In the genomic region with DNA sequence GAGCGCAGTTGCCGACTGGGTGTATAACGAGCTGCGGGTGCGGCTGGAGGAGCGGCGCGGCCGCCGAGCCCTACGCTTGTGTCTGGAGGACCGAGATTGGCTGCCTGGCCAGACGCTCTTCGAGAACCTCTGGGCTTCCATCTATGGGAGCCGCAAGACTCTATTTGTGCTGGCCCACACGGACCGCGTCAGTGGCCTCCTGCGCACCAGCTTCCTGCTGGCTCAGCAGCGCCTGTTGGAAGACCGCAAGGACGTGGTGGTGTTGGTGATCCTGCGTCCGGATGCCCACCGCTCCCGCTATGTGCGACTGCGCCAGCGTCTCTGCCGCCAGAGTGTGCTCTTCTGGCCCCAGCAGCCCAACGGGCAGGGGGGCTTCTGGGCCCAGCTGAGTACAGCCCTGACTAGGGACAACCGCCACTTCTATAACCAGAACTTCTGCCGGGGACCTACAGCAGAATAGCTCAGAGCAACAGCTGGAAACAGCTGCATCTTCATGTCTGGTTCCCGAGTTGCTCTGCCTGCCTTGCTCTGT, we compare ENCODE assay signal across 9 mouse cellular contexts. TPM values are rescaled to one million over a fixed set of nuclear protein-coding genes. Genes with fewer than 3 reads are reported as not detected.
DNase-seq lines count a peak whose midpoint lies in the region; ATAC-seq and TF ChIP-seq lines count a peak whose summit lies in the region.
"Had no signal": no experiment of that assay in that cellular context is flagged by ENCODE, and none has a peak within 500 bp of the region (broad histone marks: within the 10 kb centered on the region; RNA-seq: fewer than 3 reads in every experiment).

No protein-coding gene starts in this region.

- H3K27ac ChIP-seq in heart, postnatal 0 days (ENCODE audit: low read depth), result peak overlapping the region; percentile 5; the same call in 1 of the 2 replicates
- H3K27ac ChIP-seq in limb, embryonic 11.5 days (replicated peaks; ENCODE audit: low read depth, low read length), result no peak overlapping the region
- H3K27ac ChIP-seq in midbrain, embryonic 14.5 days (replicated peaks; ENCODE audit: low read depth, low read length), result peak overlapping the region; percentile 45

- H3K27me3 ChIP-seq in heart, postnatal 0 days (ENCODE audit: control insufficient read depth, insufficient read depth, low read length), result peaks cover 8% of the 10 kb centered on the region
- 0 out of 2 replicates have a peak, but pooled peaks cover 5% of the 10 kb centered on the region for H3K27me3 ChIP-seq in limb, embryonic 11.5 days (ENCODE audit: control insufficient read depth, insufficient read depth, low read length)
- H3K27me3 ChIP-seq in midbrain, embryonic 14.5 days (ENCODE audit: control insufficient read depth, insufficient read depth, low read length), result peaks cover 8% of the 10 kb centered on the region; the same call in 1 of the 2 replicates

- no peak for TF ChIP-seq EP300 in heart, postnatal 0 days (IDR thresholded peaks at IDR 0.05; ENCODE audit: low read depth)

- peak overlapping the region; percentile 82 for H3K4me2 ChIP-seq in heart, postnatal 0 days (ENCODE audit: low read depth, low read length)
- peak overlapping the region; percentile 51 for H3K4me2 ChIP-seq in limb, embryonic 11.5 days (ENCODE audit: low read depth, severe bottlenecking)
- H3K4me2 ChIP-seq in midbrain, embryonic 14.5 days (ENCODE audit: low read length), result peak overlapping the region; percentile 69

- H3K36me3 ChIP-seq in heart, postnatal 0 days (replicated peaks; ENCODE audit: control insufficient read depth, insufficient read depth, low read length), result no peaks in the 10 kb centered on the region
- H3K36me3 ChIP-seq in limb, embryonic 11.5 days (ENCODE audit: control insufficient read depth, insufficient read depth, low read length), result no peaks in the 10 kb centered on the region
- H3K36me3 ChIP-seq in midbrain, embryonic 14.5 days (ENCODE audit: control insufficient read depth, insufficient read depth, low read length), result no peaks in the 10 kb centered on the region

- no peaks in the 10 kb centered on the region for H3K9me3 ChIP-seq in heart, postnatal 0 days (replicated peaks; ENCODE audit: control insufficient read depth, low read length)
- no peaks in the 10 kb centered on the region for H3K9me3 ChIP-seq in limb, embryonic 11.5 days (ENCODE audit: control insufficient read depth, low read length)
- no peaks in the 10 kb centered on the region for H3K9me3 ChIP-seq in midbrain, embryonic 14.5 days (ENCODE audit: control insufficient read depth, low read length)

- WGBS in lung, adult 2 months, result 8% methylated on average over 34 of the region's 34 CpGs
- WGBS in heart, postnatal 0 days, result 6% methylated on average over 34 of the region's 34 CpGs
- WGBS in limb, embryonic 11.5 days, result 7% methylated on average over 34 of the region's 34 CpGs
- 7% methylated on average over 34 of the region's 34 CpGs for WGBS in midbrain, embryonic 14.5 days

- no peak for TF ChIP-seq CTCF in lung, adult 2 months (IDR thresholded peaks at IDR 0.05; ENCODE audit: insufficient read depth, low read length)
- peak; percentile 48 for TF ChIP-seq CTCF in heart, postnatal 0 days (IDR thresholded peaks at IDR 0.05; ENCODE audit: low read depth)

- H3K9ac ChIP-seq in heart, postnatal 0 days (replicated peaks; ENCODE audit: low read depth, low read length), result peak overlapping the region; percentile 48
- H3K9ac ChIP-seq in limb, embryonic 11.5 days (ENCODE audit: low read length), result peak overlapping the region; percentile 5; the same call in 1 of the 2 replicates
- peak overlapping the region; percentile 61 for H3K9ac ChIP-seq in midbrain, embryonic 14.5 days (replicated peaks; ENCODE audit: low read length)

- peaks cover 23% of the 10 kb centered on the region for H3K4me1 ChIP-seq in lung, adult 2 months (ENCODE audit: control insufficient read depth, insufficient read depth, low read length)
- peaks cover 11% of the 10 kb centered on the region; the same call in 1 of the 2 replicates for H3K4me1 ChIP-seq in heart, postnatal 0 days (ENCODE audit: control insufficient read depth, insufficient read depth)
- no peaks in the 10 kb centered on the region for H3K4me1 ChIP-seq in limb, embryonic 11.5 days (ENCODE audit: control insufficient read depth, insufficient read depth, low read length)
- peaks cover 4% of the 10 kb centered on the region; the same call in 1 of the 2 replicates for H3K4me1 ChIP-seq in midbrain, embryonic 14.5 days (ENCODE audit: control insufficient read depth, insufficient read depth, low read length)

- TF ChIP-seq POLR2A in lung, adult 2 months (IDR thresholded peaks at IDR 0.05; ENCODE audit: borderline replicate concordance, extremely low read depth, low read depth, low read length), result peak; percentile 16; the same call in 1 of the 2 replicates

- peak; percentile 66 for ATAC-seq in heart, postnatal 0 days (ENCODE audit: insufficient read depth, low read depth)
- 0 out of 2 replicates have a peak, but pooled peaks have one; percentile 32 for ATAC-seq in limb, embryonic 11.5 days (ENCODE audit: insufficient number of reproducible peaks, low FRiP score, low TSS enrichment, low read depth)
- peak; percentile 43; the same call in 1 of the 2 replicates for ATAC-seq in midbrain, embryonic 14.5 days (ENCODE audit: low FRiP score, low TSS enrichment)

- H3K4me3 ChIP-seq in lung, adult 2 months (replicated peaks; ENCODE audit: extremely low read depth, low read depth, low read length), result peak overlapping the region; percentile 53
- H3K4me3 ChIP-seq in heart, postnatal 0 days (ENCODE audit: low read depth, low read length), result peak overlapping the region; percentile 42
- peak overlapping the region; percentile 24 for H3K4me3 ChIP-seq in limb, embryonic 11.5 days (ENCODE audit: low read depth, low read length)
- peak overlapping the region; percentile 36 for H3K4me3 ChIP-seq in midbrain, embryonic 14.5 days (replicated peaks; ENCODE audit: low read depth, low read length)
- H3K4me3 ChIP-seq: myocyte had no signal

- no peak for DNase-seq in lung, adult 2 months
- no peak for DNase-seq in lung, postnatal 25 days (ENCODE audit: low spot score)
- peak; percentile 54 for DNase-seq in embryo, embryonic 9.5 days (ENCODE audit: extremely low spot score)
- DNase-seq in heart, postnatal 0 days (ENCODE audit: low spot score), result peak; percentile 51
- peak; percentile 60 for DNase-seq in limb, embryonic 11.5 days (ENCODE audit: low spot score)
- DNase-seq in midbrain, embryonic 14.5 days, result peak; percentile 75
- no peak for DNase-seq in gastrocnemius, postnatal 25 days
- DNase-seq in spleen, adult 18-20 months, result no peak

RNA-seq across cellular contexts. Expression of a gene that starts 3.8 kb away (rescaled TPM):
- 6.0 and 6.4 TPM in 2 replicates for polyA plus RNA-seq in lung, adult 2 months (2012; rRNA removed)
- total RNA-seq in heart, postnatal 0 days (2014; rRNA removed; ENCODE audit: low replicate concordance), result not detected in 2 replicates
- polyA plus RNA-seq in heart, postnatal 0 days (2015; fragmentation: Nextera tagmentation; extraction: Ambion mirVana), result 0.04 and 0.05 TPM in 2 replicates
- polyA plus RNA-seq in limb, embryonic 11.5 days (2014; fragmentation: Nextera tagmentation; extraction: Ambion mirVana), result not detected in 2 replicates
- polyA plus RNA-seq in midbrain, embryonic 14.5 days (2014; fragmentation: Nextera tagmentation; extraction: Ambion mirVana), result 0.08 and 0.09 TPM in 2 replicates
- total RNA-seq in gastrocnemius, postnatal 25 days (2021), result under 1 TPM; 0.21 to 0.33 TPM
- polyA plus RNA-seq: myocyte had no signal

RNA-seq across cellular contexts. Expression of a gene that starts 22.2 kb away (rescaled TPM):
- polyA plus RNA-seq in lung, adult 2 months (2012; rRNA removed), result 443 and 458 TPM in 2 replicates
- 309 and 334 TPM in 2 replicates for total RNA-seq in heart, postnatal 0 days (2014; rRNA removed; ENCODE audit: low replicate concordance)
- polyA plus RNA-seq in heart, postnatal 0 days (2015; fragmentation: Nextera tagmentation; extraction: Ambion mirVana), result 385 and 421 TPM in 2 replicates
- 79.6 and 84.7 TPM in 2 replicates for polyA plus RNA-seq in limb, embryonic 11.5 days (2014; fragmentation: Nextera tagmentation; extraction: Ambion mirVana)
- 93.0 and 101 TPM in 2 replicates for polyA plus RNA-seq in midbrain, embryonic 14.5 days (2014; fragmentation: Nextera tagmentation; extraction: Ambion mirVana)
- total RNA-seq in gastrocnemius, postnatal 25 days (2021), result 100 to 1,000 TPM; 260 to 287 TPM

RNA-seq across cellular contexts. Expression of a gene that starts 23.3 kb away (rescaled TPM):
- polyA plus RNA-seq in lung, adult 2 months (2012; rRNA removed), result 60.9 and 69.0 TPM in 2 replicates
- 92.1 and 105 TPM in 2 replicates for total RNA-seq in heart, postnatal 0 days (2014; rRNA removed; ENCODE audit: low replicate concordance)
- polyA plus RNA-seq in heart, postnatal 0 days (2015; fragmentation: Nextera tagmentation; extraction: Ambion mirVana), result 57.3 and 64.2 TPM in 2 replicates
- 66.5 and 68.5 TPM in 2 replicates for polyA plus RNA-seq in limb, embryonic 11.5 days (2014; fragmentation: Nextera tagmentation; extraction: Ambion mirVana)
- 46.4 and 55.4 TPM in 2 replicates for polyA plus RNA-seq in midbrain, embryonic 14.5 days (2014; fragmentation: Nextera tagmentation; extraction: Ambion mirVana)
- 100 to 1,000 TPM in 1 of 2 experiments, 10 to 100 TPM in 1; 95.6 to 126 TPM for total RNA-seq in gastrocnemius, postnatal 25 days (2021)

RNA-seq across cellular contexts. Expression of a gene that starts 26.7 kb away (rescaled TPM):
- 60.7 and 67.3 TPM in 2 replicates for polyA plus RNA-seq in lung, adult 2 months (2012; rRNA removed)
- 7.5 and 22.8 TPM in 2 replicates for total RNA-seq in heart, postnatal 0 days (2014; rRNA removed; ENCODE audit: low replicate concordance)
- 13.1 and 15.1 TPM in 2 replicates for polyA plus RNA-seq in heart, postnatal 0 days (2015; fragmentation: Nextera tagmentation; extraction: Ambion mirVana)
- 42.2 and 42.4 TPM in 2 replicates for polyA plus RNA-seq in limb, embryonic 11.5 days (2014; fragmentation: Nextera tagmentation; extraction: Ambion mirVana)
- 11.3 and 13.1 TPM in 2 replicates for polyA plus RNA-seq in midbrain, embryonic 14.5 days (2014; fragmentation: Nextera tagmentation; extraction: Ambion mirVana)
- 1 to 10 TPM; 2.6 to 4.7 TPM for total RNA-seq in gastrocnemius, postnatal 25 days (2021)

RNA-seq across cellular contexts. Expression of a gene that starts 54.6 kb away (rescaled TPM):
- 5.7 and 7.9 TPM in 2 replicates for polyA plus RNA-seq in lung, adult 2 months (2012; rRNA removed)
- 12.3 and 38.0 TPM in 2 replicates for total RNA-seq in heart, postnatal 0 days (2014; rRNA removed; ENCODE audit: low replicate concordance)
- polyA plus RNA-seq in heart, postnatal 0 days (2015; fragmentation: Nextera tagmentation; extraction: Ambion mirVana), result 13.6 and 13.8 TPM in 2 replicates
- 34.1 and 40.1 TPM in 2 replicates for polyA plus RNA-seq in limb, embryonic 11.5 days (2014; fragmentation: Nextera tagmentation; extraction: Ambion mirVana)
- polyA plus RNA-seq in midbrain, embryonic 14.5 days (2014; fragmentation: Nextera tagmentation; extraction: Ambion mirVana), result 7.1 and 8.4 TPM in 2 replicates
- total RNA-seq in gastrocnemius, postnatal 25 days (2021), result 1 to 10 TPM in 1 of 2 experiments, under 1 TPM in 1; 0.90 to 2.1 TPM

Comparison
In these comparisons a context has a peak if more than half of its experiments do, and no peak if none do; other contexts are left out.
1. DNase-seq: peak in embryo, embryonic 9.5 days (single experiment), heart, postnatal 0 days (single experiment), limb, embryonic 11.5 days (single experiment) and midbrain, embryonic 14.5 days (single experiment); none in lung, adult 2 months (single experiment), lung, postnatal 25 days (single experiment), gastrocnemius, postnatal 25 days (single experiment) and spleen, adult 18-20 months (0 of 2).
2. H3K9ac ChIP-seq: peak in every context shown above with its lines; median percentile 61 in midbrain, embryonic 14.5 days; 48 in heart, postnatal 0 days; 5 in limb, embryonic 11.5 days.
3. Peak in every context shown above with its lines, with median percentiles within 50 percentile points of each other: H3K4me3 ChIP-seq, ATAC-seq and H3K4me2 ChIP-seq.